Mouse (Mus musculus) MEL-GATA-1-ER (cell line): ENCODE results near the gene Pakap.

Experiments
- DNase-seq: peaks from one replicate; pipeline ENCODE4 v3.0.0-alpha.2; 2012; ENCODE audit warnings: low read depth; ENCODE audit errors: extremely low read depth

The Pakap gene

DNA sequence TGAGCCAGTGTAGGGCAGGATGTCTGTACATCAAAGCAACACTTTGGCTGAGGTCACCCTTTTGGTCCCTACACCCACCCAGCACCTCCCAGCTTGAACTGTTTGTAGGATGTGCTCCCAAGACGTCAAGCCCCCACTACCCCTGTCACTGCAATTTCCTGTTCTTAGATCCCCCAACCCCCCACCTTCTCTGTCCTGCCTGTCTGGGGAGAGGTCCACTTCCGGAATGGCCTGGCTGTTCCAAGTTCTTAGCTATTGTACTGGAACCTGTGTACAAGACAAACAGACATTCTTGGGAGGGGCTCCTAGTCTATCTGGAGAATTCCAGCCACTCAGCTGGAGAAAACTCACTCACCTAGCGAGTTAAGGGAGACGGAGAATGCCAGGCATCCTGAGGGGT is 266.2 kb downstream of the Pakap start:
- no peak for DNase-seq

- no peak for DNase-seq
These were observed 269.1 kb downstream of the Pakap start for GRCm38 (mm10) chr4:57837089-57837488.

DNA sequence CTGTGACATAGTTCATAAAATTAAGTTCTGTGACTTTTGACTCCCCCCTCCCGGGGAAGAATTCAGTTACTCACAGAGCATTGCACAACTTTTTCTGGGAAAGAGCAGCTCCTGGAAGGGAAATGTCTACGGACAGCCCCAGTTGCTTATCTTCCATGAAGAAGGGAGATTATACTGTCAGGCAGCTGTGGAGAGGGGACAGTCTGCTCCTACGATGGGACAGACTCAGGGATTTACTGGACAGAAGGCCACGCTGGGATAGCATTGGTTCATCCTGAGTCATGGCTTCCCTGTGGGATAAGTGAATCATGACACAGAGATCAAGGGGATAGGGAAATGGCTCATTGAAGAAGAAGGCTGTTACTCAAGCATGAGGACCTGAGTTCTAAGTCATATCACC is 271.4 kb downstream of the Pakap start:
- DNase-seq, result no peak

- no peak for DNase-seq
These were observed 273.9 kb downstream of the Pakap start for GRCm38 (mm10) chr4:57841911-57842310.

- no peak for DNase-seq
These were observed 274.7 kb downstream of the Pakap start for GRCm38 (mm10) chr4:57842472-57843305.

GRCm38 (mm10) chr4:57845031-57845431 is 277.1 kb downstream of the Pakap start:
- no peak for DNase-seq

GRCm38 (mm10) chr4:57845541-57846210 is 277.7 kb downstream of the Pakap start:
- DNase-seq, result no peak

- no peak for DNase-seq
These were observed 278.5 kb downstream of the Pakap start for GRCm38 (mm10) chr4:57846381-57846990.

DNA sequence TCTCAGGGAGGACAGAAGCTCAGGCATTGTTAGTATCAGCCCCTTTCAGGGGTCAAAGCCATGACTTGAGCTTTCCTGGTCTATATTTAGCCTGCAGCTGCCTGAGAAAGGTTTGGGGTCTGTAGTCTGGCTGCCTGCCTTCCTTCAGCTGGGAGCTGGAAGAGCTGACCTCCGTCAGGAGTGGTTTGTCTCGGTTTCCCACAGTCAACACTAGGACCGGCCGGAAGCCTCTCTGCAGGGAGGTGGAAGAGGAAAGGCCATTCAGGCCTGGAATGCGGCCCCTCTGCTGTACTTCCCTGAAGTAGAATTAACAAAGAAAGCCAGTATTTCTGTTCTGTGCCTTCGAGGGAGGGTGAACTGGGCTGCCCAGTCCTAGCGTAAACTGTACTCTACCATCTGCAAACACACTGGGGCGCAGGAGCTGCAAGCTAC is 279.0 kb downstream of the Pakap start:
- DNase-seq, result no peak

DNA sequence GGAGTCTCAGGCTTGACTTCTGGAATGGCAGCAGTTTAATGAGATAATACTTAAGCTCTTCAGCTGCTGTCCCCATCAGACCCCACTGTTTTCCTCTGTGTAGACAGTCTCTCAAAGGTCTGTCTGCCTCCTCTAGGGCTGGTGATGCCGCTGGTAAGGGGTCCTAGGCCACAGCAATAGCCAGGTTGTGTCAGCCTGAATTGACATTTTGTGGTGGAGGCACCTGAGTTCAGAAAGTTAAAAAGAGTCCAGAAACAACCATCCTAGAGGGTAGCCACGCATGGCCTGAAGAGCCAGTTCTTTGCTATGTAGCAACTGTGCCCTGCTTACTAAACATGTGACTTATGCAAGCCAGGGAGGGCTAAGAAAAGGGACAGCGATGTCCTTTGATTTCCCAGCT is 279.7 kb downstream of the Pakap start:
- DNase-seq, result no peak

- peak; percentile 21 for DNase-seq
These were observed 281.5 kb downstream of the Pakap start for GRCm38 (mm10) chr4:57849465-57849864.

- DNase-seq, result no peak
These were observed 283.8 kb downstream of the Pakap start for GRCm38 (mm10) chr4:57851731-57852130.

- no peak for DNase-seq
These were observed 284.6 kb downstream of the Pakap start for GRCm38 (mm10) chr4:57852461-57853040.

DNA sequence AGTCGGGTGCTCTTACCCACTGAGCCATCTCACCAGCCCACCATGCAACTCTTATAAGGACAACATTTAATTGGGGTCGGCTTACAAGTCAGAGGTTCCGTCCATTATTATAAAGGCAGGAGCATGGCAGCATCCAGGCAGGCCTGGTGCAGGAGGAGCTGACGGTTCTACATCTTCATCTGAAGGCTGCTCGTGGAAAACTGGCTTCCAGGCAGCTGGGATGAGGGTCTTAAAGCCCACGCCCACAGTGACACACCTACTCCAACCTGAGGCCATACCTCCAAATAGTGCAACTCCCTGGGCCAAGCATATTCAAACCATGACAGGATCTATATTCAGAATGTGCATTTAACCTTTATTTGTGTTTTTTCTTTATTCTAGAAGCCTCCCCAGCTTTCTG is 286.2 kb downstream of the Pakap start:
- DNase-seq, result no peak

- no peak for DNase-seq
These were observed 287.4 kb downstream of the Pakap start for GRCm38 (mm10) chr4:57855281-57855941.

DNA sequence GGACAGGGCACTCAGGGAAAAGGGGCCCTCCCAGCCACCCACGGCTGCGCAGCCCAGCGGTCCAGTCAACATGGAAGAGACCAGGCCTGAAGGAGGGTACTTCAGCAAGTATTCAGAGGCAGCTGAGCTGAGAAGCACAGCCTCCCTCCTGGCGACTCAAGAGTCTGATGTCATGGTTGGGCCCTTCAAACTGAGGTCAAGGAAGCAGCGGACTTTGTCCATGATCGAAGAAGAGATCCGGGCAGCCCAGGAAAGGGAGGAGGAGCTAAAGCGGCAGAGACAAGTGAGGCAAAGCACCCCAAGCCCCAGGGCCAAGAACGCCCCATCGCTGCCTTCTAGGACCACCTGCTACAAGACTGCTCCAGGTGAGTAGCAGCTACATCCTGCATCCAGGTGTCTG is 288.7 kb downstream of the Pakap start:
- DNase-seq, result no peak

- DNase-seq, result no peak
These were observed 292.2 kb downstream of the Pakap start for GRCm38 (mm10) chr4:57860204-57860611.

- DNase-seq, result no peak
These were observed 293.2 kb downstream of the Pakap start for GRCm38 (mm10) chr4:57861166-57861565.

DNA sequence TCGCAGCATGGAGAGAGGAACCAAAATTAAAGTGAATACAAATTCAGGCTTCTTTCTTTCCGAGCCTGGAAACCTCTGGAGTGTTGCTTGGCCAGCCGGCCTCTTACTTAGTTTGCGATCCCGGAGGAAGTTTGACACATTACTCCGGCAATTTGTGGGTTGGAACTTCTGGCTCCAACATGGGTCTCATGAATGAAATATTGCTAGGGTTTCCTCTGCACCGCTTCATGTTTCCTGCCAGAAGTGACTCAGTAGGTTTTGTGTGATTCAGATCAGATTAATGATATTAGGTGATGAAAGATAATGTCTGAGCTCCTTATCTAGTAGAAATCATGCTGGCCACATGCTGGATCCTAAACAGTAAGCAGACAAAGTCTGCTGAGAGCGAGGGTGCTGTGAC is 293.9 kb downstream of the Pakap start:
- DNase-seq, result no peak

DNA sequence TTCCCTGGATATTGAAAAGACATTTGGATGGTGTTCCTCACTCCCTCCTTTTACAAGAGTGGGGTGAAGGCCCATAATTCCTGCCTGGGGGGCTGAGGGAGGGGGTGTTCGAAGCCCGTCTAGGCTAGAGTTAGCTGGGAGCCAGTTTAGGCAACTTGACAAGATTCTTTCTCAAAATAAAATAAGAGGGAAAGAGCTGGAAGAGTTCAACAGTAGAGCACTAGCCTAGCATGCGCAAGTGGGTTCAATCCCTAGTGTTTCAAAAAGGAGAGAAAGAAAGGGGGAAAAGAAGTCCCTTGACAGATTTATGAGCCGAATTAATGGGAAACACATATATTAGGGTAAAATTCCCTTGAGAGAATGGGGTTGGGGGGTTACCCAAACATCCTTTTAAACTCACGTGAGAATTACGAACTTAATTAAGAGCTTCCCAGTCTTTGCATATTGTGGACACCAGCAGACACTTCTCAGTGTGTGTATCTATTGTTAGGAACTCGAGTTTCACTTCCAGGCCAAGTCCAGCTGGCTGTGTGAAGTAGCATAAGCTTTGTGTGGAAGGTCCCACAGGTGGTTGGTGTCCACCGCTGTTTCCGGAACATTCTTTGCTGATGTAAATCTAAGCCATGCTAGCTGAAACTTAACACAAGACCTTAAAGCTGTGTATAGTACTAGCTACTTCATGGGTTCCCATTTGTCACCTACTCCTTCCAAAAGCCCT is 294.4 kb downstream of the Pakap start:
- DNase-seq, result no peak

DNA sequence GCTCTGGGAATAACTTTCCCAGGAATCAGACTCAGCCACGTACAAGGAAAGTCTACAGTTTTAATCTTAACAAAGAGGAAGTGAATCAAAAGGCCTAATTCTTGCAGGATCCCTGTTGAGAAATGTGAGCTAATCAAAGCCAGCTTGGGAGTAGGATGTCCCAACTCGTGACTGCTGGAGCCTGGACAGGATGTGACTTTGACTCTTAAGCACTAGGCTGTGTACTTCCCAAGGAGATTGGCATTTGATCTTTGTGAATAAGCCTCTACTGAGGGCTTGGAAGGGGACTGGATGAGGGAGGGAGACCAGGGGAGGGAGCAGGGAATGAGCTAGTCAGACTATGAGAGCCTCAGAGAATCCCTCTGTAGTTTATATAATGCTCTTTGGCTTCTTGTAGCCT is 298.1 kb downstream of the Pakap start:
- no peak for DNase-seq
